Mouse (Mus musculus): ENCODE measurements around the gene Dach1. TPM values are rescaled to one million over a fixed set of nuclear protein-coding genes. Genes with fewer than 3 reads are reported as not detected.

Gene Dach1
- total RNA-seq, 1 experiment from 2014 or later: 8.1 TPM

DNA sequence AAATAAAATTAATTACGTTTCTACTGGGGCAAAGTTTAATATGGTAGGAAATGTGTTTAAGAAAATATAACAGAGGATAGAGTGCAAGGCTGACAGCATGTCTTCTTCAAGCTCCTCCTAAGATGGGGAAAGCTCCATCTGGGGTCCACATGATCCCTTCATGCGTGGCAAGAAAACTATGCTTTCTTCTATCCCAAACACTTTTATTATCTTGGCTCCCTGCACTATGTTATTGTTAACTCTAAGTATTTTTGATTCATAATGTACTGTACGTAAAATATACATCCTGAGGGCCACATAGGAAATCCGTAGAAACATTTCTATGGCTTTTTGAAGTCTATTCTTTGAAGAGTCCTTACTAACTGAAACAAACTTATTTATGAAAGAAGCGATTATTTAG, 330.3 kb downstream of the Dach1 start:
- DNase-seq: no peak

DNA sequence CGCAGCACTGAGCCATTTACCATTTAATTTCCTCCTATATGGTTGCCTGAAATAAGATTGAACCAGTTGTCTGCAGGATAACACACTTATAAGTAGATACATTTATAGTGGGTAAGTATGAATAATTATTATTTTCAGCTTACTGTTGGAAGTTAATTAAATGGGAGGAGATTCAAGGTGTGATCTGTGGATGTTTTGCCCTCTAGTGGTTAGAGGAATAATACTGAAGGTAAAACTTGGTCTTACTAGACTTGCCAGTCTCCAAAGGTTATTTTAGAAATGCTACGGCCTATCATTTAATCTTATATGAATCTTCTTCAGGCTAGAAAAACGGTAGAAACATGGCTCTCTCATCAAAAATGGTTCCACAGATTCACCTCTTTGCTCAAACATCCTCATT, 339.7 kb downstream of the Dach1 start:
- no peak for DNase-seq

DNA sequence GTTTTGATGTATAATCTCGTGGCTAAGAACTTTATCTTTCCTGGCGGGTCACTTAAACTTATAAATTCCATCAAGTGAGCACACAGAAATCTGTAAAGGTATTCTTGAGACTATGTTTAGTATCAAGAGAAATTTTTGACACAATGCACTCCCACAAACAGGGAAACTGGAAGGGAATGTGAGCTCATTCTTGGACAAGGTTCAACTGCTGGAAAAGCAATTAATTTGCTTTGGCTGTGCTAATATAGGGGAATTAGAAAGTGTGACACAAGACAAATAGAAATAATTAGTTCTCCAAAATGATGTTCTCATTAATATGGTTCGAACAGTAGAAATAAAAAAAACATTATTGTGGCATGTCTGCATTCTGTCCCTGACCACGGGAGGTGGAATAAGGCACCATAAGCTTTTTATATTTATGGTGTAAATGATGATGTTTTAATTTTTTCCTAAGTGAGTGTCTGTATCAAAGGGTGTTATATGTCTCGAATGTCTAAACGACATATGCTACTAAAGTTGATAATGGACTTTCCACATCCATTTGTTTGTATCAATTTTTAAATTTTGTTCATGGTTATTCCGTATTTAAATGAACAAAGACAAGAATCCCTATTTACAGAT, 354.9 kb downstream of the Dach1 start:
- no peak for DNase-seq

DNA sequence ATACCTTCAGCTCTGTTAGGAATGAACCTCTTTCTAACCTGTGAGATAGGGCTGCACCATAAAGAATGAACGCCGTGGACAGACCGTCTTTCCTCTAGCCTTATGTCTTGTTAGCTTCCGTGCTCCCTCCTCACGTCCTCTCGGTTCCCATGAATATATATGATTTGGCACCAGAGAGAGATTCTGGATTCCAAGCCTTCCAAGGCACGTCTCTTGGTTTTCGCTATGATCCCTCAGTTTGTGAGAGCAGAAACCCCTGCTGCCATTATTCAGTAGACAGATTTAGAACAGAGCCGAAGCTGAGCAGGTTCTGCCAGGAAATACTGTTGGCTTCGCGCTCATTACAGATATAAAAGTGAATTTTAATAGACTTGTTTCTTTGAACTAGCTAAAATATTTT, 356.0 kb downstream of the Dach1 start:
- DNase-seq: no peak

DNA sequence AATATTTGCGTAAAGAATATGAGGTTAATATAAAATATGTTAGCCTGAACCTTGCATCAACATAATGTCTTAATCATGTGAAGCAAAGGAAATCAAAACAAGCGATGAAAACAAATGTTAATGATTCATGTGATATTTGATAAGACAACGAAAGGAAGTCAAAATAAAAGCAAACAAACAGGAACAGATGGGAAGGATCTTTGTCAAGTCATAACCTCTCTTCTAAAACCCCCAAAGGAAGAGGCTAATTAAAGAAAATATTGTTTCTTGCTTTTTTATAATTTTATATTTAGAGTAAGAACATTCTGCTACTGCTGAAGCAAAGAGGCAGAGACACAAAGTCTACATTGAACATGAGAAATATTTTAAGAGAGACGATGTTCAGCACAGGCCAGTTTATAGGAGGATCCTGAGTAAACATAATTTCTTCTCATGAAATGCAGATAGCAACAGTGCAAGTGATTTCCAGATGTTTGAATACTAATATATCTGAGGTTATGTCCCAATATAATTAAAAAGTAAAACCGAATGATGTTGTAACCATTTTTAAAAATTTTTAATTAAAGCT, 374.1 kb downstream of the Dach1 start:
- DNase-seq: no peak

DNA sequence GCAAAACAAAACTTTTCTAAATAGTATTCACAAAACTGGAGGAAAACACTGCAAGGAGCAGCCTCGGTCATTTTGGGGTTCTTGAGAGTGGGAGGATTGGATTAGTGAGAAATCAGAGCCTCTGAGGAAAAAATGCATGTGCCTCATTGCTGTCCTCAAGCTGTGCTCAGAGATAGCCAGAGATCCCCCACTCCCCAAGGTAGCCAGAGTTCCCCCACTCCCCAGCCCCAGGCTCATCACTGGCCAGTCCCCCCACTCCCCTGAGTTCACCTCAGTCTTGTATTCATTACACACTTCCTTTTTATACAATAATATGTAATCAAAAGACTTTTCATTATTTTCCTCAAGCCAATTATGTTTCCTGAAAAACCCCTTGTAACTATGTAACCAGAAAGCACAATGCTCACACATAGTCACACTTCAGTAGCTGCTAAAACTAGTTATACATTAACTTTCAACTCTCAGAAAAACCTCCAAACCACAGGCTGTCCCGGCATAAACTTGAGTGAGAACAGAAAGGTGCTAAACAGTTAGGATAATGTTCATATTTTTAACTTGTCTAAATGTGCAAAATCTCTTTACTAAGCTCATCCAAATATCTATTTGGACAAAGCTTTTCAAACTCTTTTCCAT, 395.3 kb downstream of the Dach1 start:
- DNase-seq: no peak

DNA sequence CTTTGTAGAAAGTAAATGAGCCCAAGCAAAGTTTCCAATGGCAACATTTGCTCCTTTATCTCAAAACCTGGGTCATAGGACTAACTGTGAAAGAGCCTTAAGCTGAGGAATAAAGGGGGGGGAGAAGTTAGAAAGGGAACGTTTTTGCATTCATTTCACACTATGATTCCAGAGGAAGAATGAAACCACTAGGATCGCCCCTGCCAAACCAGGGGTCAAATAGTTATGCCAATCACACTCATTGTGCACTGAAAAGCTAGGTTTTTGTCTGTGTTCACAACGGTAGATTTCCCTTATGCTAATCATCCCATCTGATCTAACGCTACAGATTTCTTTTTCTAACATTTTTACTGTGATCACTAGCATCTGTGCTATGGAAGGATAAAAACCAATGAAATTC, 415.2 kb downstream of the Dach1 start:
- DNase-seq: no peak

DNA sequence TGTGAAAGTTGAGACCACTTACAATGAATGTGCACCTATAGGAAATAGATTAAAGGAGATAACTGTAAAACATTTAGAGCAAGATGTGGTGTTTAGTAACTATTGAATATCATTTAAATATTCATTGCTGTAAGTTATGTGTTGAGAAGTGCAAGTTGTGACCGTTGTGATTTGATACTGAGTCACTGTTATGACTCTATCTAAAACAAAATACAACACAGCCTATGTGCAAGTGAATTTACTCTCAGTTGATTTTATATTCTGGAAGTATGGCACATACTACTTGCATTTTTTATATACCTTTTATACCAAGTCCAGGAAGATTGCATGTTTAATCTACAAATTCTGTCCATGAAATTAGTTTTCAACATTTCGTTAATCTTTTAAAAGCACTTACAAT, 415.6 kb downstream of the Dach1 start:
- DNase-seq: no peak

DNA sequence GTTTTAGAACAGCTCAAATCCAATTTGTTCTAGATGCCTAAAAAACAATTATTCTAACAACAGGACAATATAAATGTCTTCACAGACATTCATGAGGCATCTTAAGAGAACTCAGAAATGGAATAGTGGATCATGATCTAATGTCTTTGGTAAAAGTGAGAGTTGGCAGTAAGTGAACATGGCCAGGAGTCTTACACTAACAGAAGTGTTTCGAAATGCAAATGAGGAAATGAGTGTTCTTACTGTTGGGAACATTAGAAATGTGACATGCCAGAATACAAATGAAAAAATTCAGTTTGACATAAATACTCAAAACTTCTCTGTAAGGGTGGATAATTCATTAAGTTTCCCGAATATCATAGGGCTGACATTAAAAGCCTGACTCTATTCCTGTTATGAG, 426.3 kb downstream of the Dach1 start:
- no peak for DNase-seq

DNA sequence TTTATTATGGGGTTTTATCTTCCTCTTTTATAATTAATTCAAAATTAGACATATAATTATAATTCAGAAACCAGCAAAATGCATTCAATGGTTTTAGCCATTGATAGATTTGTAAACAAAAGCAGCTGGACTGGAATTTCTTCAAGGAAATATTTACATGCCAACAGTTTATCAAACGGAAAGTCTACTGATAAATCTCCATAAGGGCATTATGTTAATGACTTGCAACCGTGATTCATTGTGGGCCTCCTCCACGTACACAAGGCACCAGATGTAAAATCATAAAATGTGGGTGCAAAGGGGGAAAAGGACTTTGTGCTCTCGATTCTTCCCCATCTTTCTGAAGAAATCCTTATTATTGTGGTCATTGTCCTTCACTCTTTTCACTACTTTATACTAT, 426.8 kb downstream of the Dach1 start:
- DNase-seq: no peak

Measured in adrenal gland, postnatal 14 days (tissue).